Mouse (Mus musculus): ENCODE results near the gene Mipol1. TPM values are rescaled to one million over a fixed set of nuclear protein-coding genes. Genes with fewer than 3 reads are reported as not detected.

Mipol1 gene
- total and polyA plus RNA-seq, 2 experiments: 0.77 to 6.7 TPM

DNA sequence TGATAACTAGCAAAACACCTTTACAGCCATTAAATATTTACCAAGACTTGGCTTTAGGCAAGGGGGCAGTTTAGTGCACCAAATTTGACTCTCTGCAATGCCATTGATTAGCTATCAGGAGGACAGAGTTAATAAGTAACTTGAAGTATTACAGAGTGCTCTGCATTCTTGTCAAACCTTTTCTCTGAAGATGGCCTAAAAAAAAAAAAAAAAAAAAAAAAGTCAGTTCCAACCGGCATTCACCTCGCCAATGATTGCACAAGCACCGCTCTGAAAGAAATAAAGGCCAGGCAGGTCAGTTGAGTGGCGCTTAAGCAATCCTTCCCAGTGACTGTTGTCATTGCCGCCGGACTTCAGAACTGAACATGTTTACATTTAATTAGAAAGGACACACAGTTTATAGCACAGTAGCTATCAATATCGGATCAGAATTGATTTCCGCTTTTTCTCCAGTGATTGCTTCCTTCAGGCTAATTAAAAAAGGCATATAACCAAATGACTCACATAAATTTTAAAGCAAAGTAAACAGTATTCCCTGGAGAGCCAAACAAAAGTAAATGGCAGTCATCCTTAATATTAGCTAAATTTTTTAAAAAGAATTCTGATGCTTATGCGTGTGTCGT lies 214.2 kb downstream of the Mipol1 start:
- no peaks in the 10 kb centered on the region for H3K36me3 ChIP-seq (ENCODE audit: control insufficient read depth, insufficient read depth, low read length)
- TF ChIP-seq POLR2A (IDR thresholded peaks at IDR 0.05; ENCODE audit: extremely low read depth, insufficient read depth, low read length) (no peak), CTCF (IDR thresholded peaks at IDR 0.05; ENCODE audit: low read depth, low read length) (no peak)
- H3K79me2 ChIP-seq (ENCODE audit: control insufficient read depth, insufficient read depth, low read length): no peaks in the 10 kb centered on the region
- H3K4me3 ChIP-seq (ENCODE audit: insufficient read depth, low read depth, low read length): peak overlapping the region; percentile 31; the same call in 1 of the 2 replicates
- H3K27ac ChIP-seq (replicated peaks; ENCODE audit: insufficient read depth, low read depth, low read length): no peak overlapping the region
- 24% methylated on average over 10 of the region's 10 CpGs for WGBS
- no peak overlapping the region for H3K9ac ChIP-seq (ENCODE audit: low read depth, low read length)
- no peaks in the 10 kb centered on the region for H3K27me3 ChIP-seq (ENCODE audit: control insufficient read depth, insufficient read depth, low read length)
- peak; percentile 99 for DNase-seq (ENCODE audit: extremely low read depth, low read depth, low spot score)
- H3K4me1 ChIP-seq (ENCODE audit: control insufficient read depth, insufficient read depth, low read length): peaks cover 14% of the 10 kb centered on the region

DNA sequence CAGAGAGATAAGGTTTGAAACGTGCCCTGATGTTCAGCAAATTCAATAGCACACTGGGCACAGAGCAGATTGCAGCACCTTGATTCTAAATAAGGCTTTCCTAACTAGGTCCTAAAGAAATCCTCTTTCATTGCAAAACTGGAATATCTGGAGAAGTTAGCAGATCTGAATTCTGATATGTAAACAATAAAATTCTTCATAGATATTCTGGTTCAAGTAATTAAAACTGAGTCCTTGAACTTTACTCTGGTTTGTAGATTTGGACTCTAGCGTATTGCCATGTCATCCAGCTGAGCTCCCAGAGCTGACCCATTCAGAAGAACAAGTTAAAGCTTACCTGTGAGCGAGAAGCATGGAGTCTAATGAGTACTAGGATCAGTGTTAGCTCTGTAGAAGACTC lies 217.1 kb downstream of the Mipol1 start:
- DNase-seq (ENCODE audit: extremely low read depth, low read depth, low spot score): peak; percentile 90
- H3K9ac ChIP-seq (ENCODE audit: low read depth, low read length): no peak overlapping the region
- no peaks in the 10 kb centered on the region for H3K79me2 ChIP-seq (ENCODE audit: control insufficient read depth, insufficient read depth, low read length)
- WGBS: 14% methylated on average over 3 of the region's 3 CpGs
- TF ChIP-seq POLR2A (IDR thresholded peaks at IDR 0.05; ENCODE audit: extremely low read depth, insufficient read depth, low read length) (no peak), CTCF (IDR thresholded peaks at IDR 0.05; ENCODE audit: low read depth, low read length) (no peak)
- H3K27me3 ChIP-seq (ENCODE audit: control insufficient read depth, insufficient read depth, low read length): no peaks in the 10 kb centered on the region
- no peaks in the 10 kb centered on the region for H3K36me3 ChIP-seq (ENCODE audit: control insufficient read depth, insufficient read depth, low read length)
- peak overlapping the region; percentile 74 for H3K27ac ChIP-seq (replicated peaks; ENCODE audit: insufficient read depth, low read depth, low read length)
- H3K4me3 ChIP-seq (ENCODE audit: insufficient read depth, low read depth, low read length): no peak overlapping the region
- H3K4me1 ChIP-seq (ENCODE audit: control insufficient read depth, insufficient read depth, low read length): peaks cover 14% of the 10 kb centered on the region

DNA sequence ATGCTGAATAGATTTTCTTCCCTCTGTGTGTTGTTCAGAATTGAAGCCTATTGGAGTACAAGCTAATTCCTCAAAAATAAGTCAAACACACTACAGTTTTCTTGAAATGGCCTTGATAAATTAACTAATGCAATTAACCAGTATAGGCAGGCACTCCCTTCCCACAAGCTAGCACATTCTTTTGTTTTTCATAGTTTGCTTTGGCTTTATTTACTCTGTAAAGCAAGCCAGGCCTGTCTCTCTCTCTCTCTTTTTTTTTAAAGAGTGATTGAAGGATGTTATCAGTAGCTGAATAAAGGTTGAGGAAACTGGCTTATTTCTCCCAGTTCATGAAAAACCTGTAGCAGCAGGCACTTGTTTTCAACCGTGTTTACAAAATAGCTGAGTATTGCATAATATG lies 219.1 kb downstream of the Mipol1 start:
- DNase-seq (ENCODE audit: extremely low read depth, low read depth, low spot score): peak; percentile 86
- no peak overlapping the region; the same call in 1 of the 2 replicates for H3K27ac ChIP-seq (replicated peaks; ENCODE audit: insufficient read depth, low read depth, low read length)
- no peaks in the 10 kb centered on the region for H3K79me2 ChIP-seq (ENCODE audit: control insufficient read depth, insufficient read depth, low read length)
- H3K9ac ChIP-seq (ENCODE audit: low read depth, low read length): no peak overlapping the region
- H3K4me1 ChIP-seq (ENCODE audit: control insufficient read depth, insufficient read depth, low read length): peaks cover 10% of the 10 kb centered on the region
- no peaks in the 10 kb centered on the region for H3K27me3 ChIP-seq (ENCODE audit: control insufficient read depth, insufficient read depth, low read length)
- no peaks in the 10 kb centered on the region for H3K36me3 ChIP-seq (ENCODE audit: control insufficient read depth, insufficient read depth, low read length)
- WGBS: 22% methylated on average over 1 of the region's 1 CpGs
- no peak for TF ChIP-seq CTCF (IDR thresholded peaks at IDR 0.05; ENCODE audit: low read depth, low read length)
- TF ChIP-seq POLR2A (IDR thresholded peaks at IDR 0.05; ENCODE audit: extremely low read depth, insufficient read depth, low read length): no peak
- no peak overlapping the region for H3K4me3 ChIP-seq (ENCODE audit: insufficient read depth, low read depth, low read length)

DNA sequence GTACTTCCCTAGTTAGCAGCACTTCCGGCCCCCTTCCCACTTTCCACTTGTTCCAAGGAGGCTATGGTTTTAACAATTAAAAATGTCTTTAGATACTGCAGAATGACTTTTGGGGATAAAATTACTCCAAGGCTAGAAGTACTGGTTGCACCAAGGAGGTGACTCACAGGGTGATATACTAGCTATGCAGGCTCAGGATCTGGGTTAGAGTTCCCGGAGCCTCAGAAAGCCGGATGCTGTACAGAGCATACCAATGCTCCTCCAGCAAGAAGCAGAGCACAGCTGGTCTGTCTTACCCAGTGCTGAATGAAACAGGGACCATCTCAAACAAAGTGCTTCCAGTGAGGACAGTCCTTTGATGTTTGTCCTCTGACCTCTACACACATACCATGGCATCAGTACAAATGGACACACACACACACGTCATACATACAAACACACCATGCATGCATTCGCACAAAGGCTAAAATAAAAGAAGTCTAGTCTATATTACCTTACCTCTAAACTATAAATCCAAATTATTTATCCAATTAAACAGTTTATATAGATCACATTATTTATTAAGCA lies 219.9 kb downstream of the Mipol1 start:
- whole genome bisulfite sequencing: 69% methylated on average over 5 of the region's 5 CpGs
- TF ChIP-seq POLR2A (IDR thresholded peaks at IDR 0.05; ENCODE audit: extremely low read depth, insufficient read depth, low read length): no peak
- TF ChIP-seq CTCF (IDR thresholded peaks at IDR 0.05; ENCODE audit: low read depth, low read length): no peak
- no peaks in the 10 kb centered on the region for H3K27me3 ChIP-seq (ENCODE audit: control insufficient read depth, insufficient read depth, low read length)
- no peak overlapping the region for H3K4me3 ChIP-seq (ENCODE audit: insufficient read depth, low read depth, low read length)
- peaks cover 10% of the 10 kb centered on the region for H3K4me1 ChIP-seq (ENCODE audit: control insufficient read depth, insufficient read depth, low read length)
- H3K79me2 ChIP-seq (ENCODE audit: control insufficient read depth, insufficient read depth, low read length): no peaks in the 10 kb centered on the region
- no peaks in the 10 kb centered on the region for H3K36me3 ChIP-seq (ENCODE audit: control insufficient read depth, insufficient read depth, low read length)
- H3K9ac ChIP-seq (ENCODE audit: low read depth, low read length): no peak overlapping the region
- no peak overlapping the region for H3K27ac ChIP-seq (replicated peaks; ENCODE audit: insufficient read depth, low read depth, low read length)
- DNase-seq (ENCODE audit: extremely low read depth, low read depth, low spot score): peak; percentile 24

DNA sequence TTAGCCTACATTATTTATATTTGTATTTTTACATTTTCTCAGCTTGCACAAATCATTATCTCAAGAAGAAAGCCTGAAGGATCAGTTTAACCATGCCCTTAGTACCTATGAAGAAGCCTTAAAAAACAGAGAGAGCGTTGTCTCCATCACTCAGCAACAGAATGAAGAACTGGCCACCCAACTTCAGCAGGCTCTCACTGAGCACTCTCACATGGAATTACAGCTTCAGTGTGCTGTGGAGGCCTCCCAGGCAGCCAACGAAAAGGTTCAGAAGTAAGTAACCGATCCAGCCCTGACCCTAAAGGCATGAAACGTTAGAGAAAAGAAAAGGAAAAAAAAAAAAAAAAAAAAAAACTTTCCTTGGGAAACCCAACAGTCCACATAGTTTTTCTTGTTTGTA lies 226.7 kb downstream of the Mipol1 start:
- DNase-seq (ENCODE audit: extremely low read depth, low read depth, low spot score): no peak
- 67% methylated on average over 4 of the region's 4 CpGs for WGBS
- no peak for TF ChIP-seq CTCF (IDR thresholded peaks at IDR 0.05; ENCODE audit: low read depth, low read length)
- TF ChIP-seq POLR2A (IDR thresholded peaks at IDR 0.05; ENCODE audit: extremely low read depth, insufficient read depth, low read length): no peak
- no peaks in the 10 kb centered on the region for H3K79me2 ChIP-seq (ENCODE audit: control insufficient read depth, insufficient read depth, low read length)
- no peaks in the 10 kb centered on the region for H3K4me1 ChIP-seq (ENCODE audit: control insufficient read depth, insufficient read depth, low read length)
- no peak overlapping the region for H3K4me3 ChIP-seq (ENCODE audit: insufficient read depth, low read depth, low read length)
- H3K36me3 ChIP-seq (ENCODE audit: control insufficient read depth, insufficient read depth, low read length): no peaks in the 10 kb centered on the region
- no peak overlapping the region for H3K27ac ChIP-seq (replicated peaks; ENCODE audit: insufficient read depth, low read depth, low read length)
- H3K9ac ChIP-seq (ENCODE audit: low read depth, low read length): no peak overlapping the region
- no peaks in the 10 kb centered on the region for H3K27me3 ChIP-seq (ENCODE audit: control insufficient read depth, insufficient read depth, low read length)

DNA sequence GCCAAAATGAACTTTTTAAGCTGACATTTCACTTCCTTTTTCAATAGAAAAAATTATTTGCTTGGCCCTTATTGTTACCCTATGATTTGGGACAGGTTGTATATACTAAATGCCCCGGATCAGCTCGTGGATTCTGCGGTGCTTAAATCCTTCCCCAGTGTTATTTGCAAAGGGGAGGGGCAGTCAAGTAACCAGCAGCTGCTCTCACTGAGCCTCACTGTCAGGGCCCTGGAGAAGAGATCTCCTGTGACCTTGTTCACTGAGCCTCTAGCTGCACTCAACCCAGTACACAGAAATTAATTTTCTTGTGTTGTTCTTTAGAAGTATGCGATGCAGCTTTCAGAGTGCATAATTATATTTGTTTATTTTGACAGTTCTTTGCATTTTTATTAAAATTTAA lies 227.1 kb downstream of the Mipol1 start:
- Histone ChIP-seq H3K9ac (ENCODE audit: low read depth, low read length) (no peak overlapping the region), H3K4me3 (ENCODE audit: insufficient read depth, low read depth, low read length) (no peak overlapping the region), H3K27me3 (ENCODE audit: control insufficient read depth, insufficient read depth, low read length) (no peaks in the 10 kb centered on the region), H3K36me3 (ENCODE audit: control insufficient read depth, insufficient read depth, low read length) (no peaks in the 10 kb centered on the region), H3K27ac (replicated peaks; ENCODE audit: insufficient read depth, low read depth, low read length) (no peak overlapping the region), H3K79me2 (ENCODE audit: control insufficient read depth, insufficient read depth, low read length) (no peaks in the 10 kb centered on the region), H3K4me1 (ENCODE audit: control insufficient read depth, insufficient read depth, low read length) (no peaks in the 10 kb centered on the region)
- WGBS: 36% methylated on average over 4 of the region's 4 CpGs
- DNase-seq (ENCODE audit: extremely low read depth, low read depth, low spot score): no peak
- TF ChIP-seq POLR2A (IDR thresholded peaks at IDR 0.05; ENCODE audit: extremely low read depth, insufficient read depth, low read length) (no peak), CTCF (IDR thresholded peaks at IDR 0.05; ENCODE audit: low read depth, low read length) (no peak)
